Mouse (Mus musculus) bone marrow, adult 2 months (tissue): ENCODE results near the gene Reep3.

ENCODE experiments used
- CTCF ChIP-seq: fragments of 200-500 bp; IDR thresholded peaks from 2 replicates; pipeline ENCODE4 v1.5.1; 2011; ENCODE audit warnings: low read length, control low read depth; ENCODE audit not compliant: control insufficient read depth, insufficient read depth
- POLR2A ChIP-seq: fragments of 200-500 bp; IDR thresholded peaks from 2 replicates; pipeline ENCODE4 v1.6.1; 2011; ENCODE audit warnings: low read depth, mild to moderate bottlenecking, control low read depth, low read length, borderline replicate concordance; ENCODE audit not compliant: control insufficient read depth

- TF ChIP-seq CTCF (no peak), POLR2A (no peak)
Measured at GRCm38 (mm10) chr10:67050766-67051165, 46.0 kb downstream of the Reep3 start.
